Mouse (Mus musculus) embryonic fibroblast, embryonic 13.5 days (primary cell): ENCODE results near the gene Gm6040.

ENCODE experiments used
- CTCF ChIP-seq: IDR thresholded peaks from 2 replicates; pipeline ENCODE4 v1.5.1; 2011; ENCODE audit warnings: mild to moderate bottlenecking, control low read depth, low read length, moderate library complexity, borderline replicate concordance; ENCODE audit not compliant: insufficient read depth
- POLR2A ChIP-seq: IDR thresholded peaks from 2 replicates; pipeline ENCODE4 v1.6.1; 2011; ENCODE audit warnings: low read depth, mild to moderate bottlenecking, control low read depth, low read length, moderate library complexity

DNA sequence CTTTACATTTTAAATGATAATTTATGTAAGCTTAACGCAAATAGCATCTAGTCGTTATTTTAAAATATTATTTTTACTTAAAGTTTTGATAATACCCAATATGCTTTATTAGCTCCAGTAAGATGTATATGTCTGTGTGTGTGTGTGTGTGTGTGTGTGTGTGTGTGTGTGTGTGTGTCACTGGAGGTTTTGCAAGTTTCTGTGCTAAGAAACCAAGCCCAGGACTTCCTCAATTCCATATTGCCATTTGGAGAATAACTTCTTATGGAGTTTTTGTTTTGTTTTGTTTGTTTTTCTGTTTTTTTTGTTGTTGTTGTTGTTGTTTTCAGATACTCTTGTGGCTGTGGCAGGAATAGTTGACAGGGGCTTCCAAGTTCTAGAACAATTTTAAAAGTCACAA lies 14.8 kb downstream of the Gm6040 start:
- TF ChIP-seq CTCF (no peak), POLR2A (no peak)
